Mouse (Mus musculus) erythroid progenitor cell, adult 5-6 weeks (primary cell): ENCODE results near the gene Slc9a3. TPM values are rescaled to one million over a fixed set of nuclear protein-coding genes. Genes with fewer than 3 reads are reported as not detected.
A peak's percentile ranks its signal among the peaks of the same experiment; 100 is the strongest.

ENCODE experiments used
- ATAC-seq: replicated peaks from 2 replicates; pipeline ENCODE4 v1.8.0; 2016; ENCODE audit warnings: moderate number of reproducible peaks, mild to moderate bottlenecking, moderate TSS enrichment, inconsistent platforms; ENCODE audit not compliant: poor library complexity, low FRiP score, severe bottlenecking
- total RNA-seq, 2 experiments: library from RNA; stranded (forward) in 1 of 2; stranded (reverse) in 1 of 2; fragments of 150-400 nt in 1 of 2; fragments of 186-747, 209-891 nt in 1 of 2; gene quantifications; 2 replicates each; pipeline versions ENCODE4 v1.2.3 to v1.2.4; 2015 to 2017; ENCODE audit warnings: low replicate concordance in 2 of 2

Slc9a3 gene
- total RNA-seq, 2 experiments from 2014 or later, result not detected

DNA sequence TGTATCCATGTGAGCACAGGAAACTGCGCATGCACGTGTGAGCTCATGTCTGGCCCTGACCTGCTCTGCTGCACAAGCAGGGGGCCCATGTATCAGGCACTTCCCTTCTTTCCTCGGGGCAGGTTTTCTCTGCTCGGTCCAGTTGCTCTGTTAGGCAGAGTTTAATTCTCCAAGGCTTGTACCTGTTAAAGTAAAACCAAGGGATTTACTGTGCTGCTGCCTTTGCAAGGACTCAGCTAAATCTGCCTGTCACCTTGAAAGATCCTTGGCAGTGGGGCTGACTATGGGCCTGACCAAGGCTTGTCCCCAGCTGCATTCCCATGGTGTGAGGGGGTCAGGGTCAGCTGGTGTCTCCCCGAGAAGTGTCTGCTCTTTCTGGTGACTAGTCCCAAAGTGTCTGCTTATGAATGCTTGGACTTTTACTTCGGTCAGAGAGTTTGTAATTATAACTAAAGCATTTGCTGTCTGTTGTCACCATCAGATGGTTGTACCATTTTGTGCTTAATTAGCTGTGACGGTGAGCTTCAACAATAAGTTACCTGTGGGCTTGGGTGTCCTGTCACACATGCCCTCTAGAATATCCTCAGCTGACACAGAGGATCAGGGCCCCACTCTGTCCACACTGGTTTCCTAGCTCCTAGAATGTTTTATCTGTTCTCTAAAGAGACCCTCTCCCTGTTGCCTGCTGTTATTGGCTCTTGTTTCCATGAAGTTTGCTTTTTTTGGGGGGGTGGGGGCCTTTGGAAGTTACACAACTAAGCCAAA lies 23.0 kb downstream of the Slc9a3 start:
- ATAC-seq, result no peak

- ATAC-seq, result no peak
These were observed 24.8 kb downstream of the Slc9a3 start for GRCm38 (mm10) chr13:74145983-74146622.

- ATAC-seq, result no peak
These were observed 26.1 kb downstream of the Slc9a3 start for GRCm38 (mm10) chr13:74147327-74147726.

GRCm38 (mm10) chr13:74166348-74167056 lies 45.2 kb downstream of the Slc9a3 start:
- ATAC-seq, result peak; percentile 64

GRCm38 (mm10) chr13:74167057-74167413 lies 45.8 kb downstream of the Slc9a3 start:
- no peak for ATAC-seq

- ATAC-seq, result no peak
These were observed 46.2 kb downstream of the Slc9a3 start for GRCm38 (mm10) chr13:74167492-74167891.

GRCm38 (mm10) chr13:74169446-74170164 lies 48.3 kb downstream of the Slc9a3 start:
- ATAC-seq, result no peak

DNA sequence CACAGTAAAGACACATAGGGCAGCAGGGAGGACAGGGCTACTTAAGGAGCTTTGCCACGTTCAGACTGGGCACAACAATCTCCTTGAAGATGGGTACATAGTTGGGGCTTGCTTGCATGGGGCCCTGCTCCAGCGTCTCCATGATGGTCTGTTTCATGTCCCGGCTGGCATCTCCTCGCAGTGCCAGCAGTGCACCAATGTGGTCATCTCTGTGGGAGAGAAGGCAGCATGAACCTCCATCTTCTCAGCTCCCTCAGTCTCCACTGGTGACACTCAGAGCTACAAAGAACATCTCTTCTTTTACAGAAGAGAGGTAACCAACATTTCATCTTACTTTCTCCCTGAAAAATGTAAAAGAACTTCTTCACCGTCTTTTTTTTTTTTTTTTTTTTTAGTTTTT lies 50.8 kb downstream of the Slc9a3 start:
- ATAC-seq, result no peak

- no peak for ATAC-seq
These were observed 61.9 kb downstream of the Slc9a3 start for GRCm38 (mm10) chr13:74183011-74183695.

- no peak for ATAC-seq
These were observed 71.4 kb downstream of the Slc9a3 start for GRCm38 (mm10) chr13:74192613-74193012.

DNA sequence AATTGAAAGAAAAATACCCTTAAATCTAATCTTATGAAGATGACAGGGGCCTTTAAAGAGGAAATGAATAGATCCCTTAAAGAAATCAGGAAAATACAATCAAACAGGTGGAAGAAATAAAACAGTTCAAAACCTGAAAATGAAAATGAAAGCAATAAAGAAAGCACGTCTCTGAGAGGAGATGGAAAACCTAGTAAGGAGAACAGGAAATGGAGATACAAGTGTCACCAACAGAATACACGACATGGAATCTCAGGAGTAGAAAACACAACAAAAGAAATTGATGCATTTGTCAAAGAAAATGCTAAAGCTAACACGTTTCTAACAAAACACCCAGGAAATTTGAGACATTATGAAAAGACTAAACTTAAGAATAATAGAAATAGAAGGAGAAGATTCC lies 75.2 kb downstream of the Slc9a3 start:
- ATAC-seq, result no peak

- ATAC-seq, result peak; percentile 98
These were observed 87.2 kb downstream of the Slc9a3 start, which contains the start of gene Exoc3 for GRCm38 (mm10) chr13:74208317-74208985. Gene Exoc3 (minus strand): TSS chr13:74208732.

DNA sequence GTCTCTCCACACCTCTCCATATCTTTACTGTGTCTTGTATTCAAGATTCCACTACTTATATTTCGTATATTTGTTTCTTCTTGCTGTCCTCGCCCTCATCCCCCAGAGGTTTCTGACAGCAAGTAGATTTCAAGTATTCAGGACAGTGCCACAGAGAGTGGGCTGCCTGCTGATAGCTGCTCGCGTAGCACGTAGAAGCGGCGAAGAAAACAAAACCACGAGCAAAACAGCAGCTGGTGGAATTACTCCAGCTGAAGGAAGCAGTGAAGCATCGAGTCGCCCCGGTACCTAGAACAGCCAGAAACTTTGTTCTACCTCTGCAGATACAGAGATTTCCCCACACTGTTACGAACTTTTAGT lies 87.7 kb downstream of the Slc9a3 start:
- ATAC-seq, result no peak

DNA sequence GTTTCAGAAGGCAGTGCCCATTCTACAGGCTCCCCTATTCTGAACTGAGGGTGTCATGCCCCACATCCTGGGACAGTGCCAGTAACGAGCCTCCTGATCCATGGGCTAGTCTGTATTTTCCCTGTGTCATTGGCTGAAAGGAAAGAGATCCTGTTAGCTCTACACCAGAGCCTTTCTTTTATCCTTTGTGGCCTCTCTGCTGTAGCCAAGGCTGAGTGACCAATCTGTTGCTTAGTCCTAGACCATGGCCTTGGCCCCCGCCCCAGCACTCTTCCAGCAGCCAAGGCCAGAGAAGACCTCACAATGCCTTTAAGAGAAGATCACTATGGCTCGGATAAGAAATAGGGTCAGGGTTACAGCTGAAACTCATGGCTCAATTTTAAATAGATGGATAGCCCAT lies 97.2 kb downstream of the Slc9a3 start:
- no peak for ATAC-seq

Other genes starting within 250 kb of the Slc9a3 start
- gene Trip13, start 183.7 kb upstream of the Slc9a3 start, total RNA-seq (2015; ENCODE audit: low replicate concordance), result 15.1 and 22.0 TPM in 2 replicates
- gene Trip13, start 183.7 kb upstream of the Slc9a3 start, total RNA-seq (2017; ENCODE audit: low replicate concordance), result 26.8 and 31.5 TPM in 2 replicates
- 45.4 and 51.1 TPM in 2 replicates for gene Brd9, start 183.6 kb upstream of the Slc9a3 start, total RNA-seq (2015; ENCODE audit: low replicate concordance)
- gene Brd9, start 183.6 kb upstream of the Slc9a3 start, total RNA-seq (2017; ENCODE audit: low replicate concordance), result 74.1 and 124 TPM in 2 replicates
- gene Zdhhc11, start 157.6 kb upstream of the Slc9a3 start, total RNA-seq (2015; ENCODE audit: low replicate concordance), result not detected in 2 replicates
- gene Zdhhc11, start 157.6 kb upstream of the Slc9a3 start, total RNA-seq (2017; ENCODE audit: low replicate concordance), result not detected in 2 replicates
- 0.36 and 0.42 TPM in 2 replicates for gene Tppp, start 112.0 kb upstream of the Slc9a3 start, total RNA-seq (2015; ENCODE audit: low replicate concordance)
- gene Tppp, start 112.0 kb upstream of the Slc9a3 start, total RNA-seq (2017; ENCODE audit: low replicate concordance), result 0.08 and 1.0 TPM in 2 replicates
- gene Cep72, start 59.2 kb upstream of the Slc9a3 start, total RNA-seq (2015; ENCODE audit: low replicate concordance), result 17.2 and 22.7 TPM in 2 replicates
- gene Cep72, start 59.2 kb upstream of the Slc9a3 start, total RNA-seq (2017; ENCODE audit: low replicate concordance), result 24.7 and 28.1 TPM in 2 replicates
- 11.5 and 30.6 TPM in 2 replicates for gene Exoc3, start 87.3 kb downstream of the Slc9a3 start, total RNA-seq (2015; ENCODE audit: low replicate concordance)
- gene Exoc3, start 87.3 kb downstream of the Slc9a3 start, total RNA-seq (2017; ENCODE audit: low replicate concordance), result 25.2 and 27.9 TPM in 2 replicates
- not detected in 2 replicates for gene Ahrr, start 170.9 kb downstream of the Slc9a3 start, total RNA-seq (2015; ENCODE audit: low replicate concordance)
- gene Ahrr, start 170.9 kb downstream of the Slc9a3 start, total RNA-seq (2017; ENCODE audit: low replicate concordance), result not detected in 2 replicates
- gene Pdcd6, start 196.1 kb downstream of the Slc9a3 start, total RNA-seq (2015; ENCODE audit: low replicate concordance), result 56.2 and 60.8 TPM in 2 replicates
- gene Pdcd6, start 196.1 kb downstream of the Slc9a3 start, total RNA-seq (2017; ENCODE audit: low replicate concordance), result 25.1 and 48.8 TPM in 2 replicates
- gene Sdha, start 228.8 kb downstream of the Slc9a3 start, total RNA-seq (2015; ENCODE audit: low replicate concordance), result 80.4 and 91.8 TPM in 2 replicates
- 94.1 and 108 TPM in 2 replicates for gene Sdha, start 228.8 kb downstream of the Slc9a3 start, total RNA-seq (2017; ENCODE audit: low replicate concordance)
- gene Ccdc127, start 228.9 kb downstream of the Slc9a3 start, total RNA-seq (2015; ENCODE audit: low replicate concordance), result 20.5 and 24.5 TPM in 2 replicates
- 20.8 and 32.7 TPM in 2 replicates for gene Ccdc127, start 228.9 kb downstream of the Slc9a3 start, total RNA-seq (2017; ENCODE audit: low replicate concordance)
- not detected in 2 replicates for gene Lrrc14b, start 242.5 kb downstream of the Slc9a3 start, total RNA-seq (2015; ENCODE audit: low replicate concordance)
- gene Lrrc14b, start 242.5 kb downstream of the Slc9a3 start, total RNA-seq (2017; ENCODE audit: low replicate concordance), result not detected in 2 replicates